Mouse (Mus musculus) right cerebral cortex, adult 18-20 months (tissue): ENCODE results near the gene Sf3b2.

Source experiments
- DNase-seq: peaks from one replicate; pipeline ENCODE4 v3.0.0; 2022; ENCODE audit warnings: mixed read lengths

The Sf3b2 gene

GRCm38 (mm10) chr19:5294972-5295735 is at the start of gene Sf3b2:
Gene Sf3b2, minus strand, starts transcription at chr19:5295455.
- DNase-seq = peak; percentile 99

DNA sequence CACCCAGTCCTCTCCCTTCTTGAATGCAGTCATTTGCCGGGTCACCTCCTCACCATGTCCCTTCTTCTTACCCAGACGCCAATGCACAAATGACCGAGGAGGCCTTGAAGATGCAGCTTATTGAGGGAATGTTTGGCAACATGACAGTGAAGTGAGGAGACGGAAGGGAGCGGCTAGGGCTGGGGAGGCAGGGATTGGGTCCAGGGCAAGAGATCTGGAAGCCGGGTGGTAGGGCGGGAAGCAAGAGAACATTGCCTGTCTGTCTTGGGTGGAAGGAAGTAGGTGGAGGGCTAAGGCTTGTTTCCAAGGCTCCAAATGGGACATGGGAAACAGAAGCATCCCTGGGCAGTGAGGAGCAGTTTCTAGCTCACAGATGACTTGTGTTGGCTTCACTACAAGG is 46.1 kb upstream of the Sf3b2 start:
- DNase-seq = no peak

DNA sequence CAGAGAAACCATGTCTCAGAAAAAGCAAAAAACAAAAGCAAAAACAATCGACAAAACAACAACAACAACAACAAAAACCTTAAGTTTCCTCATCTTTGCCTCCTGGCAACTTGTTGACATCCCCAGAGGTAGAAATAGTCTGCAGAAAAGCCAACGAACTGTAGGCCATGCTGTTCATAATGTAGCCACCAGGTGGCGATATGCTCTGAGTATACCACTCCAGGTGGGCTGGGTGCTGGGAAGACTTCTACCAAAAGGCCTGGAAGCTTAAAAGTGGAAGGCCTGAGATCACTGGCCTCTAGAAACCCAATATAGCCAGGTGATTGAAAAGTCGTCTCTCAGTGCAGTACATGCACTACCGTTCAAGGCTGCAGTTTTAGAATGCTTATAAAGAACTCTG is 42.7 kb upstream of the Sf3b2 start:
- peak; percentile 75 for DNase-seq

- no peak for DNase-seq
Measured at GRCm38 (mm10) chr19:5335441-5335840, 40.2 kb upstream of the Sf3b2 start, which contains the start of gene Catsper1. Gene Catsper1, plus strand, starts transcription at chr19:5335741.

GRCm38 (mm10) chr19:5334741-5335140 is 39.5 kb upstream of the Sf3b2 start:
- no peak for DNase-seq

- DNase-seq = no peak
Measured at GRCm38 (mm10) chr19:5327970-5328369, 32.7 kb upstream of the Sf3b2 start.

DNA sequence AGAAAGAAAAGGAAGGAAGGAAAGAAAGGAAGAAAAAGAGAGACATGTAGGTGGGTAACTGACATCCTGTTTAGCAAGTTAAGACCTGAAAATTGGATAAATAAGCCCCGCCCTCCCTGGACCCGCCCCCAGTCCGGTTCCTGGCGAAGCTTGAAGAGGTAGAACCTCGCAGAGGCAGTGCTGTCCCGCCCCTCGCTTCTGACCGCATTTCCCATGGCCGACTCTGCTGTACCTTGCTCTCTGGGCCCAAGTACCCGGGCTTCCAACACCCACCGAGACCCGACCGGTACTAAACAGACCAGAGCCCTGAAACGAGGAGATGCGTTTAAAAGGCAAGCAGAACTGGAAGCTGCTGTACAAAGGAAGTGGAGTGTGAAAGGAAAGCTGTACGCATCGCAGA is 28.5 kb upstream of the Sf3b2 start:
- no peak for DNase-seq

- no peak for DNase-seq
Measured at GRCm38 (mm10) chr19:5313189-5313588, 17.9 kb upstream of the Sf3b2 start.

- DNase-seq = no peak
Measured at GRCm38 (mm10) chr19:5309025-5309424, 13.8 kb upstream of the Sf3b2 start.

GRCm38 (mm10) chr19:5306968-5307734 is 11.9 kb upstream of the Sf3b2 start:
- DNase-seq = no peak

DNA sequence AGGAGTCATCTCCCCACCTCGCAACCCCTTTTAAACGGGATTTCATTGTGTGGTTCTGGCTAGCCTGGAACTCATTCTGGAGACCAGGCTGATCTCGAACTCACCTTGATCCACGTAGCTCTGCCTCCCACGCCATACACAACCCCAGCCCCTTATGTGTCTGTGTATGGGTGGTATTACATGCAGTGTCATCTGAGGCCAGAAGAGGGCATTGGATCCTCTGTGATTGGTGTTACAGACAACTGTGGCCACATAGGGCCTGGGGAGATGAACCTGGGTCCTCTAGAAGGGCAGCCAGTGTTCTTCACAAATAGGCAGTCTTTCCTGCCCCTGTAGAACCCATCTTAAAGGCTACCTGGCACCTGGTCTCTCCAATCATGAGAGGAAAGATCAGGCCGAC is 11.0 kb upstream of the Sf3b2 start:
- DNase-seq = no peak

GRCm38 (mm10) chr19:5302455-5302854 is 7.2 kb upstream of the Sf3b2 start:
- no peak for DNase-seq

- DNase-seq = no peak
Measured at GRCm38 (mm10) chr19:5300588-5300987, 5.3 kb upstream of the Sf3b2 start.

- peak; percentile 63 for DNase-seq
Measured at GRCm38 (mm10) chr19:5297903-5298800, 2.9 kb upstream of the Sf3b2 start, which contains the start of gene Gal3st3. Gene Gal3st3, plus strand, starts transcription at chr19:5298331.

GRCm38 (mm10) chr19:5296630-5297029 is 1.4 kb upstream of the Sf3b2 start:
- peak; percentile 84 for DNase-seq

GRCm38 (mm10) chr19:5295736-5296075 is 451 bp upstream of the Sf3b2 start:
- no peak for DNase-seq

GRCm38 (mm10) chr19:5278381-5278780 is 16.9 kb downstream of the Sf3b2 start:
- DNase-seq = no peak

- DNase-seq = no peak
Measured at GRCm38 (mm10) chr19:5277140-5277539, 18.1 kb downstream of the Sf3b2 start.

- DNase-seq = no peak
Measured at GRCm38 (mm10) chr19:5276531-5276930, 18.7 kb downstream of the Sf3b2 start.

DNA sequence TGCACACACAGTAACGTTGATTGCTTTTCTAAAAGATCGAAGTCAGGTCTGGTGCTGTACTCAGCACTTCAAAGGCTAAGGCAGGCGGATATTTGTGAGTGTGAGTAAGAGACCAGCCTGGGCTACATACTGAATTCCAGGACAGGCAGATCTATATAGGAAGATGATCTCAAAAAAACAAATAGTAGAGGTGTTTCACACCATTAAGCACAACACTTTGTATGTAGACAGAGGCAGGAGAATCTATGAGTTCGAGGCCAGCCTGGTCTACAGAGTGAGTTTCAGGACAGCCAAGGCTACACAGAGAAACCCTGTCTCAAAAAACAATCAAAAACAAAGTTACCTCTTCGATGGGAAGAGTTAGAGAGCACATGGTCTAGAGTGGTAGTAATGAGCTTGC is 19.5 kb downstream of the Sf3b2 start:
- no peak for DNase-seq

DNA sequence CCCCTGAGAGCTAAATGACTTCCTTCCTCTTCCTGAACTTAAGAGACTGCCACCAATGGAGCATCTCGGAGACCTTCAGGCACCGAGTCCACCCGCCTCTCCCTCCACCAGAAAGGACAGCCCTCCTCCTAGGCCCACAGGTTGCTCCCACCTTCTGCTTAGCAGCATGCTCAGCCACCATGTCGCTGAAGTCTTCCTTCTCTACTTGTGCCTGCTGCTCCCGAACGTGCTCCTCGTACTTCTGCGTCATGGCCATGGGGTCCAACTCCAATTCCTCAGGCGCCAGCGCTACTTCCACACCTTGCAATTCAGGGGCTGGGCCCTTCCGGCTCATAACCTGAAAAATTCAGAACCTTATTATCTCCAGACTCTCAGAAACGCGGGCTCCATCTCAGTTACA is 20.6 kb downstream of the Sf3b2 start:
- DNase-seq = no peak

GRCm38 (mm10) chr19:5273916-5274315 is 21.3 kb downstream of the Sf3b2 start:
- DNase-seq = no peak
